Mouse (Mus musculus) liver, adult 2 months (tissue): Measurements from ENCODE around the gene Ankfn1. TPM values are rescaled to one million over a fixed set of nuclear protein-coding genes. Genes with fewer than 3 reads are reported as not detected.

Experiments
- DNase-seq: peaks from one replicate; pipeline ENCODE4 v3.0.0-alpha.2; 2011; ENCODE audit warnings: low read depth, low spot score; ENCODE audit errors: extremely low read depth
- H3K27ac ChIP-seq: fragments of 200-500 bp; replicated peaks from 2 replicates; pipeline ENCODE4 v1.5.1; 2012; ENCODE audit warnings: low read depth, mild to moderate bottlenecking, control low read depth, inconsistent platforms, low read length; ENCODE audit not compliant: insufficient read depth
- H3K27me3 ChIP-seq: fragments of 200-500 bp; 2 replicates; pipeline ENCODE4 v1.6.1; 2012; ENCODE audit warnings: mild to moderate bottlenecking, moderate library complexity, low read length, inconsistent platforms; ENCODE audit not compliant: control insufficient read depth, insufficient read depth
- H3K36me3 ChIP-seq: fragments of 200-500 bp; 2 replicates; pipeline ENCODE4 v1.6.1; 2012; ENCODE audit warnings: low read length, inconsistent platforms; ENCODE audit not compliant: control insufficient read depth, insufficient read depth
- H3K4me1 ChIP-seq: fragments of 200-500 bp; 2 replicates; pipeline ENCODE4 v1.6.1; 2011; ENCODE audit warnings: low read length; ENCODE audit not compliant: control insufficient read depth, insufficient read depth
- H3K4me3 ChIP-seq: fragments of 200-500 bp; 2 replicates; pipeline ENCODE4 v1.5.1; 2011; ENCODE audit warnings: low read depth, mild to moderate bottlenecking, control low read depth, low read length, moderate library complexity; ENCODE audit not compliant: insufficient read depth
- H3K79me2 ChIP-seq: fragments of 200-500 bp; 2 replicates; pipeline ENCODE4 v1.6.1; 2012; ENCODE audit warnings: inconsistent platforms, mild to moderate bottlenecking, low read length, moderate library complexity; ENCODE audit not compliant: control insufficient read depth, insufficient read depth
- H3K9ac ChIP-seq: fragments of 200-500 bp; 2 replicates; pipeline ENCODE4 v1.6.1; 2012; ENCODE audit warnings: low read depth, mild to moderate bottlenecking, control low read depth, inconsistent platforms, low read length
- CTCF ChIP-seq: fragments of 200-500 bp; IDR thresholded peaks from 2 replicates; pipeline ENCODE4 v1.5.1; 2011; ENCODE audit warnings: low read depth, low read length, control low read depth
- POLR2A ChIP-seq: fragments of 200-500 bp; IDR thresholded peaks from 2 replicates; pipeline ENCODE4 v1.6.1; 2011; ENCODE audit warnings: low read length, control low read depth; ENCODE audit not compliant: insufficient read depth; ENCODE audit errors: extremely low read depth
- WGBS: fragments of 180-500 bp; shearing (Covaris S2); methylation state at CpG from one replicate; pipeline ENCODE4 v1.1.7; 2018; 5-methylcytosine and 5-hydroxymethylcytosine counted together
- polyA plus RNA-seq: library from polyadenylated mRNA; depleted of rRNA; stranded (reverse); fragments of >200 nt; gene quantifications from 2 replicates; pipeline ENCODE4 v1.2.3, GENCODE M21; 2012
- total RNA-seq: library from RNA; depleted of rRNA; stranded (reverse); fragments of >200 nt; gene quantifications from 2 replicates; pipeline ENCODE4 v1.2.3, GENCODE M21; 2014

Ankfn1 gene
- total and polyA plus RNA-seq, 2 experiments = not detected

GRCm38 (mm10) chr11:89628562-89628961 is 148.9 kb downstream of the Ankfn1 start:
- no peaks in the 10 kb centered on the region for H3K36me3 ChIP-seq
- no peak overlapping the region for H3K27ac ChIP-seq
- H3K27me3 ChIP-seq = no peaks in the 10 kb centered on the region
- DNase-seq = no peak
- no peak overlapping the region for H3K4me3 ChIP-seq
- no peaks in the 10 kb centered on the region for H3K79me2 ChIP-seq
- TF ChIP-seq CTCF (no peak), POLR2A (no peak)
- no peaks in the 10 kb centered on the region for H3K4me1 ChIP-seq
- no peak overlapping the region for H3K9ac ChIP-seq
- 78% methylated on average over 6 of the region's 6 CpGs for WGBS

- Histone ChIP-seq H3K9ac (no peak overlapping the region), H3K4me1 (no peaks in the 10 kb centered on the region), H3K27ac (no peak overlapping the region), H3K4me3 (no peak overlapping the region), H3K36me3 (no peaks in the 10 kb centered on the region), H3K27me3 (no peaks in the 10 kb centered on the region), H3K79me2 (no peaks in the 10 kb centered on the region)
- DNase-seq = no peak
- TF ChIP-seq POLR2A (no peak), CTCF (no peak)
Observed at GRCm38 (mm10) chr11:89627232-89627631, 150.2 kb downstream of the Ankfn1 start.

- no peak for DNase-seq
- H3K4me3 ChIP-seq = no peak overlapping the region
- H3K36me3 ChIP-seq = no peaks in the 10 kb centered on the region
- 86% methylated on average over 13 of the region's 13 CpGs for WGBS
- no peak overlapping the region for H3K9ac ChIP-seq
- no peak overlapping the region for H3K27ac ChIP-seq
- no peaks in the 10 kb centered on the region for H3K4me1 ChIP-seq
- TF ChIP-seq CTCF = no peak
- no peak for TF ChIP-seq POLR2A
- H3K79me2 ChIP-seq = no peaks in the 10 kb centered on the region
- no peaks in the 10 kb centered on the region for H3K27me3 ChIP-seq
Observed at GRCm38 (mm10) chr11:89623698-89624445, 153.6 kb downstream of the Ankfn1 start.

GRCm38 (mm10) chr11:89619955-89620354 is 157.5 kb downstream of the Ankfn1 start:
- Histone ChIP-seq H3K4me1 (no peaks in the 10 kb centered on the region), H3K27ac (no peak overlapping the region), H3K27me3 (peaks cover 3% of the 10 kb centered on the region; the same call in 1 of the 2 replicates), H3K9ac (no peak overlapping the region), H3K4me3 (no peak overlapping the region), H3K36me3 (no peaks in the 10 kb centered on the region), H3K79me2 (no peaks in the 10 kb centered on the region)
- TF ChIP-seq POLR2A = no peak
- no peak for TF ChIP-seq CTCF
- peak; percentile 33 for DNase-seq

- Histone ChIP-seq H3K4me1 (no peaks in the 10 kb centered on the region), H3K4me3 (no peak overlapping the region), H3K9ac (no peak overlapping the region), H3K36me3 (no peaks in the 10 kb centered on the region), H3K27ac (no peak overlapping the region), H3K79me2 (no peaks in the 10 kb centered on the region), H3K27me3 (peaks cover 3% of the 10 kb centered on the region; the same call in 1 of the 2 replicates)
- 80% methylated on average over 2 of the region's 2 CpGs for whole genome bisulfite sequencing
- DNase-seq = no peak
- TF ChIP-seq POLR2A (no peak), CTCF (no peak)
Observed at GRCm38 (mm10) chr11:89615806-89616205, 161.6 kb downstream of the Ankfn1 start.

- H3K36me3 ChIP-seq = no peaks in the 10 kb centered on the region
- H3K9ac ChIP-seq = no peak overlapping the region
- H3K4me1 ChIP-seq = no peaks in the 10 kb centered on the region
- H3K79me2 ChIP-seq = no peaks in the 10 kb centered on the region
- H3K27me3 ChIP-seq = no peaks in the 10 kb centered on the region
- 65% methylated on average over 3 of the region's 3 CpGs for WGBS
- H3K27ac ChIP-seq = no peak overlapping the region
- H3K4me3 ChIP-seq = no peak overlapping the region
- no peak for DNase-seq
- TF ChIP-seq POLR2A (no peak), CTCF (no peak)
Observed at GRCm38 (mm10) chr11:89611596-89611995, 165.9 kb downstream of the Ankfn1 start.
